Mouse (Mus musculus): ENCODE measurements around the gene Sobp. TPM values are rescaled to one million over a fixed set of nuclear protein-coding genes. Genes with fewer than 3 reads are reported as not detected.

Gene Sobp
- polyA plus RNA-seq (2012; rRNA removed) (0.01 TPM in 2 replicates), polyA plus RNA-seq (2014; fragmentation: Nextera tagmentation; extraction: Ambion mirVana) (not detected in 2 replicates)

- H3K4me1 ChIP-seq (replicated peaks; ENCODE audit: control insufficient read depth in 2 of 2, insufficient read depth in 2 of 2, low read length in 1 of 2), result no peaks in the 10 kb centered on the region
- no peak within 1 kb of the TSS for H3K9ac ChIP-seq (replicated peaks)
- H3K27me3 ChIP-seq (ENCODE audit: control insufficient read depth, insufficient read depth, low read length), result peaks cover 73% of the 10 kb centered on the region
- DNase-seq (ENCODE audit: low read depth in 3 of 3, low spot score in 3 of 3) (no peak), ATAC-seq (ENCODE audit: insufficient read depth) (no peak)
- no peak for TF ChIP-seq CTCF (IDR thresholded peaks at IDR 0.05; ENCODE audit: low read depth)
- no peak for TF ChIP-seq EP300 (IDR thresholded peaks at IDR 0.05; ENCODE audit: low read depth)
- no peak within 1 kb of the TSS for H3K27ac ChIP-seq
- peak within 1 kb of the TSS; percentile 33 to 47 for H3K4me3 ChIP-seq (ENCODE audit: insufficient read depth in 1 of 2, low read depth in 2 of 2, low read length in 2 of 2)
- no peaks in the 10 kb centered on the region for H3K36me3 ChIP-seq (replicated peaks; ENCODE audit: control insufficient read depth, insufficient read depth, low read depth)
- H3K9me3 ChIP-seq (ENCODE audit: control insufficient read depth, low read length), result no peaks in the 10 kb centered on the region
- peak within 1 kb of the TSS; percentile 61 for H3K4me2 ChIP-seq (ENCODE audit: low read depth)
- under 1% methylated on average over 88 of the region's 91 CpGs for WGBS (ENCODE audit: insufficient replicate concordance)
Measured at GRCm38 (mm10) chr10:43174326-43175155, at the start of gene Sobp, which contains the start of gene 9030612E09Rik. Sobp (minus strand) TSS chr10:43174530. 9030612E09Rik (plus strand) TSS chr10:43174704.

GRCm38 (mm10) chr10:43223391-43223790 lies 49.1 kb upstream of the Sobp start:
- Histone ChIP-seq H3K27me3 (ENCODE audit: control insufficient read depth, insufficient read depth, low read length) (no peaks in the 10 kb centered on the region), H3K4me1 (replicated peaks; ENCODE audit: control insufficient read depth in 2 of 2, insufficient read depth in 2 of 2, low read length in 1 of 2) (peaks cover 13 to 21% of the 10 kb centered on the region in 2 experiments), H3K27ac (no peak overlapping the region), H3K36me3 (replicated peaks; ENCODE audit: control insufficient read depth, insufficient read depth, low read depth) (no peaks in the 10 kb centered on the region), H3K4me3 (ENCODE audit: insufficient read depth in 1 of 2, low read depth in 2 of 2, low read length in 2 of 2) (no peak overlapping the region), H3K9me3 (ENCODE audit: control insufficient read depth, low read length) (no peaks in the 10 kb centered on the region), H3K4me2 (ENCODE audit: low read depth) (no peak overlapping the region), H3K9ac (replicated peaks) (no peak overlapping the region)
- TF ChIP-seq CTCF (IDR thresholded peaks at IDR 0.05; ENCODE audit: low read depth), result no peak
- no peak for TF ChIP-seq EP300 (IDR thresholded peaks at IDR 0.05; ENCODE audit: low read depth)
- DNase-seq (ENCODE audit: low read depth in 3 of 3, low spot score in 3 of 3) (no peak), ATAC-seq (ENCODE audit: insufficient read depth) (no peak)
- 71% methylated on average over 2 of the region's 2 CpGs for WGBS (ENCODE audit: insufficient replicate concordance)

GRCm38 (mm10) chr10:43221659-43222058 lies 47.3 kb upstream of the Sobp start:
- H3K27ac ChIP-seq, result peak overlapping the region; percentile 65
- no peak for DNase-seq (ENCODE audit: low read depth in 3 of 3, low spot score in 3 of 3)
- H3K4me2 ChIP-seq (ENCODE audit: low read depth), result peak overlapping the region; percentile 73
- H3K27me3 ChIP-seq (ENCODE audit: control insufficient read depth, insufficient read depth, low read length), result no peaks in the 10 kb centered on the region
- no peaks in the 10 kb centered on the region for H3K36me3 ChIP-seq (replicated peaks; ENCODE audit: control insufficient read depth, insufficient read depth, low read depth)
- peak overlapping the region; percentile 96 for H3K9ac ChIP-seq (replicated peaks)
- under 1% methylated on average over 25 of the region's 25 CpGs for WGBS (ENCODE audit: insufficient replicate concordance)
- peak overlapping the region; percentile 85 to 98 for H3K4me3 ChIP-seq (ENCODE audit: insufficient read depth in 1 of 2, low read depth in 2 of 2, low read length in 2 of 2)
- ATAC-seq (ENCODE audit: insufficient read depth), result peak; percentile 46
- no peaks in the 10 kb centered on the region for H3K9me3 ChIP-seq (ENCODE audit: control insufficient read depth, low read length)
- TF ChIP-seq EP300 (IDR thresholded peaks at IDR 0.05; ENCODE audit: low read depth), result no peak
- no peak for TF ChIP-seq CTCF (IDR thresholded peaks at IDR 0.05; ENCODE audit: low read depth)
- H3K4me1 ChIP-seq (replicated peaks; ENCODE audit: control insufficient read depth in 2 of 2, insufficient read depth in 2 of 2, low read length in 1 of 2), result peaks cover 13 to 17% of the 10 kb centered on the region in 2 experiments

GRCm38 (mm10) chr10:43220910-43221625 lies 46.7 kb upstream of the Sobp start, which contains the start of gene Pdss2:
Pdss2 (plus strand) TSS chr10:43221486.
- Histone ChIP-seq H3K27me3 (ENCODE audit: control insufficient read depth, insufficient read depth, low read length) (no peaks in the 10 kb centered on the region), H3K4me3 (ENCODE audit: insufficient read depth in 1 of 2, low read depth in 2 of 2, low read length in 2 of 2) (peak within 1 kb of the TSS; percentile 85 to 98), H3K9ac (replicated peaks) (peak within 1 kb of the TSS; percentile 96), H3K4me2 (ENCODE audit: low read depth) (peak within 1 kb of the TSS; percentile 73), H3K36me3 (replicated peaks; ENCODE audit: control insufficient read depth, insufficient read depth, low read depth) (no peaks in the 10 kb centered on the region), H3K27ac (peak within 1 kb of the TSS; percentile 72), H3K4me1 (replicated peaks; ENCODE audit: control insufficient read depth in 2 of 2, insufficient read depth in 2 of 2, low read length in 1 of 2) (peaks cover 8 to 13% of the 10 kb centered on the region in 2 experiments), H3K9me3 (ENCODE audit: control insufficient read depth, low read length) (no peaks in the 10 kb centered on the region)
- peak; percentile 97 for ATAC-seq (ENCODE audit: insufficient read depth)
- under 1% methylated on average over 50 of the region's 50 CpGs for WGBS (ENCODE audit: insufficient replicate concordance)
- TF ChIP-seq EP300 (IDR thresholded peaks at IDR 0.05; ENCODE audit: low read depth) (no peak), CTCF (IDR thresholded peaks at IDR 0.05; ENCODE audit: low read depth) (peak; percentile 46; the same call in 1 of the 2 replicates)
- DNase-seq (ENCODE audit: low read depth in 3 of 3, low spot score in 3 of 3), result peak; percentile 92 to 93 (median 93)

All from liver, embryonic 14.5 days (tissue).